In the genomic region with DNA sequence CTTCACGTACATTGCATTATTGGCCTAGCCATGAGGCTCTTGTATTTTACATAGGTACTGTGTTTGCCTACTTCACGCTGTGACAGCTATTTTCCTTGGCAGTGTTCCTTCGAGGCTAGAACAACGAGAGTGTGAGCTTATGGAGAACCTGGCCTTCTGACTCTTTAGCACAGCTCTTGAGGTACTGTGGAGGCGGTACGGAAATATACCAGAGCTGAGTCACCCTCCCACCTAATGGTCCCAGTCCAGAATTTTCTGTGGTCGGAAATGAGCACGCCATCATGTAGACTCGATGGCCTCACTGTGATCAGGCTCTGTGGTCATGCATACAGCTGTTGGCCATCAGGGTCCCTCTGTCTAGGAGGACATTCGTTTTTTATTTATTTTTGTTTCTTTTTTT, we compare ENCODE assay signal across 25 mouse cellular contexts. TPM values are rescaled to one million over a fixed set of nuclear protein-coding genes. Genes with fewer than 3 reads are reported as not detected.
DNase-seq lines count a peak whose midpoint lies in the region; ATAC-seq and TF ChIP-seq lines count a peak whose summit lies in the region.
"Had no signal": no experiment of that assay in that cellular context is flagged by ENCODE, and none has a peak within 500 bp of the region (broad histone marks: within the 10 kb centered on the region; RNA-seq: fewer than 3 reads in every experiment).

No protein-coding gene starts in this region.

- H3K4me3 ChIP-seq in kidney, embryonic 14.5 days (ENCODE audit: low read length), result no peak overlapping the region
- no peak overlapping the region for H3K4me3 ChIP-seq in kidney, adult 2 months (ENCODE audit: insufficient read depth, low read depth, low read length)
- no peak overlapping the region for H3K4me3 ChIP-seq in myocyte
- H3K4me3 ChIP-seq in midbrain, embryonic 11.5 days (ENCODE audit: low read depth, low read length), result no peak overlapping the region
- no peak overlapping the region for H3K4me3 ChIP-seq in intestine, postnatal 0 days (ENCODE audit: low read depth, low read length)
- H3K4me3 ChIP-seq: forebrain, embryonic 10.5 days; heart, embryonic 15.5 days; intestine, embryonic 15.5 days; limb, embryonic 12.5 days; liver, embryonic 12.5 days; midbrain, embryonic 12.5 days had no signal

- H3K36me3 ChIP-seq in kidney, embryonic 14.5 days (ENCODE audit: control insufficient read depth, insufficient read depth, low read length), result no peaks in the 10 kb centered on the region
- H3K36me3 ChIP-seq in kidney, adult 2 months (ENCODE audit: control insufficient read depth, insufficient read depth, low read length), result no peaks in the 10 kb centered on the region
- H3K36me3 ChIP-seq in myocyte (ENCODE audit: control insufficient read depth, insufficient read depth), result peaks cover 17% of the 10 kb centered on the region
- no peaks in the 10 kb centered on the region for H3K36me3 ChIP-seq in midbrain, embryonic 11.5 days (ENCODE audit: control insufficient read depth, insufficient read depth, low read length)
- peaks cover 10% of the 10 kb centered on the region; the same call in 1 of the 2 replicates for H3K36me3 ChIP-seq in intestine, postnatal 0 days (ENCODE audit: control insufficient read depth, insufficient read depth)
- H3K36me3 ChIP-seq: forebrain, embryonic 10.5 days; heart, embryonic 15.5 days; intestine, embryonic 15.5 days; limb, embryonic 12.5 days; liver, embryonic 12.5 days; midbrain, embryonic 12.5 days had no signal

- H3K4me1 ChIP-seq in kidney, embryonic 14.5 days (ENCODE audit: control insufficient read depth, insufficient read depth, low read length), result peaks cover 15% of the 10 kb centered on the region
- H3K4me1 ChIP-seq in kidney, adult 2 months (ENCODE audit: control insufficient read depth, insufficient read depth, low read length), result no peaks in the 10 kb centered on the region; the same call in 1 of the 2 replicates
- no peaks in the 10 kb centered on the region for H3K4me1 ChIP-seq in midbrain, embryonic 11.5 days (ENCODE audit: control insufficient read depth, insufficient read depth, low read length)
- H3K4me1 ChIP-seq in intestine, postnatal 0 days (replicated peaks; ENCODE audit: control insufficient read depth, insufficient read depth, low read length), result no peaks in the 10 kb centered on the region
- H3K4me1 ChIP-seq: forebrain, embryonic 10.5 days; liver, embryonic 12.5 days; midbrain, embryonic 12.5 days had no signal

- ATAC-seq in kidney, embryonic 14.5 days (ENCODE audit: low FRiP score, low TSS enrichment), result peak; percentile 68
- no peak for ATAC-seq in midbrain, embryonic 11.5 days (ENCODE audit: low FRiP score)
- ATAC-seq in intestine, postnatal 0 days, result no peak
- ATAC-seq: forebrain, embryonic 16.5 days; hindbrain, embryonic 16.5 days; intestine, embryonic 15.5 days; liver, embryonic 12.5 days had no signal

- no peak for DNase-seq in kidney, adult 2 months
- peak; percentile 11 for DNase-seq in layer of hippocampus, adult 9-11 months
- no peak for DNase-seq in layer of hippocampus, adult 18-20 months (ENCODE audit: low spot score in 2 of 2)
- DNase-seq in NIH3T3 (ENCODE audit: low read depth), result peak; percentile 78
- no peak for DNase-seq in midbrain, embryonic 11.5 days (ENCODE audit: low spot score, missing footprints)
- DNase-seq: adrenal gland, postnatal 10 days; cerebellum, adult 8-10 months; gastrocnemius, postnatal 25 days; layer of hippocampus, postnatal 36 days; lung, adult 18-20 months; lung, postnatal 10 days; spleen, adult 18-20 months; thymus, postnatal 14 days had no signal

- no peaks in the 10 kb centered on the region for H3K9me3 ChIP-seq in kidney, embryonic 14.5 days (ENCODE audit: control insufficient read depth, low read length)
- H3K9me3 ChIP-seq in midbrain, embryonic 11.5 days (ENCODE audit: control insufficient read depth, low read length), result no peaks in the 10 kb centered on the region
- H3K9me3 ChIP-seq in intestine, postnatal 0 days (ENCODE audit: control insufficient read depth), result no peaks in the 10 kb centered on the region
- H3K9me3 ChIP-seq: forebrain, embryonic 10.5 days; heart, embryonic 15.5 days; intestine, embryonic 15.5 days; limb, embryonic 12.5 days; liver, embryonic 12.5 days; midbrain, embryonic 12.5 days had no signal

- no peak overlapping the region for H3K4me2 ChIP-seq in kidney, embryonic 14.5 days (replicated peaks; ENCODE audit: low read depth, low read length)
- H3K4me2 ChIP-seq in myocyte (ENCODE audit: low read depth), result peak overlapping the region; percentile 31
- H3K4me2 ChIP-seq in midbrain, embryonic 11.5 days, result no peak overlapping the region
- no peak overlapping the region for H3K4me2 ChIP-seq in intestine, postnatal 0 days (replicated peaks; ENCODE audit: low read depth)
- H3K4me2 ChIP-seq: heart, embryonic 15.5 days; intestine, embryonic 15.5 days; limb, embryonic 12.5 days; liver, embryonic 12.5 days; midbrain, embryonic 12.5 days had no signal

- TF ChIP-seq CTCF in kidney, adult 2 months (conservative IDR thresholded peaks at IDR 0.05; ENCODE audit: insufficient read depth, insufficient read length, low read depth, low read length), result no peak
- TF ChIP-seq CTCF in intestine, postnatal 0 days (IDR thresholded peaks at IDR 0.05; ENCODE audit: low read depth), result no peak

- H3K79me2 ChIP-seq in myocyte (ENCODE audit: control insufficient read depth, insufficient read depth), result peaks cover 3% of the 10 kb centered on the region

- no peaks in the 10 kb centered on the region for H3K27me3 ChIP-seq in kidney, embryonic 14.5 days (ENCODE audit: control insufficient read depth, insufficient read depth, low read length)
- no peaks in the 10 kb centered on the region for H3K27me3 ChIP-seq in kidney, adult 2 months (replicated peaks; ENCODE audit: control insufficient read depth, insufficient read depth, low read length)
- H3K27me3 ChIP-seq in myocyte (ENCODE audit: control insufficient read depth, insufficient read depth, insufficient read length), result no peaks in the 10 kb centered on the region
- no peaks in the 10 kb centered on the region for H3K27me3 ChIP-seq in midbrain, embryonic 11.5 days (ENCODE audit: control insufficient read depth, insufficient read depth, low read length)
- no peaks in the 10 kb centered on the region for H3K27me3 ChIP-seq in intestine, postnatal 0 days (replicated peaks; ENCODE audit: control insufficient read depth, insufficient read depth, low read length)
- H3K27me3 ChIP-seq: heart, embryonic 15.5 days; intestine, embryonic 15.5 days; limb, embryonic 12.5 days; liver, embryonic 12.5 days; midbrain, embryonic 12.5 days had no signal

- H3K9ac ChIP-seq in kidney, embryonic 14.5 days (ENCODE audit: low read depth, low read length), result no peak overlapping the region
- H3K9ac ChIP-seq in midbrain, embryonic 11.5 days (ENCODE audit: low read length), result no peak overlapping the region
- H3K9ac ChIP-seq in intestine, postnatal 0 days (ENCODE audit: low read depth, low read length), result no peak overlapping the region
- H3K9ac ChIP-seq: heart, embryonic 15.5 days; intestine, embryonic 15.5 days; limb, embryonic 12.5 days; liver, embryonic 12.5 days; midbrain, embryonic 12.5 days had no signal

- no peak for TF ChIP-seq POLR2A in kidney, adult 2 months (IDR thresholded peaks at IDR 0.05; ENCODE audit: low read depth, low read length)
- TF ChIP-seq POLR2A in myocyte (IDR thresholded peaks at IDR 0.05; ENCODE audit: insufficient read length, low read depth), result no peak

- WGBS in kidney, embryonic 14.5 days, result 53% methylated on average over 10 of the region's 10 CpGs
- 78% methylated on average over 10 of the region's 10 CpGs for WGBS in kidney, adult 2 months
- WGBS in midbrain, embryonic 11.5 days, result 88% methylated on average over 10 of the region's 10 CpGs
- 88% methylated on average over 10 of the region's 10 CpGs for WGBS in intestine, postnatal 0 days

- no peak overlapping the region for H3K27ac ChIP-seq in kidney, embryonic 14.5 days (ENCODE audit: low read depth, low read length)
- H3K27ac ChIP-seq in kidney, adult 2 months (ENCODE audit: insufficient read depth, low read depth, low read length), result no peak overlapping the region
- no peak overlapping the region for H3K27ac ChIP-seq in midbrain, embryonic 11.5 days (ENCODE audit: low read depth, low read length)
- H3K27ac ChIP-seq in intestine, postnatal 0 days (ENCODE audit: low read depth, low read length), result no peak overlapping the region
- H3K27ac ChIP-seq: forebrain, embryonic 10.5 days; heart, embryonic 15.5 days; intestine, embryonic 15.5 days; limb, embryonic 12.5 days; liver, embryonic 12.5 days; midbrain, embryonic 12.5 days had no signal

- no peak overlapping the region for H3ac ChIP-seq in myocyte (ENCODE audit: control insufficient read depth, insufficient read length)

TF ChIP-seq in myocyte, 11 proteins besides CTCF, POLR2A, EP300 and RAD21:
- TF ChIP-seq MAX (IDR thresholded peaks at IDR 0.05; ENCODE audit: low read depth) (no peak), MYOD1 (IDR thresholded peaks at IDR 0.05; ENCODE audit: control insufficient read depth in 1 of 3, insufficient read length in 2 of 3, low read depth in 2 of 3) (peak in 2 of 3 experiments; percentile 66 to 84), USF1 (IDR thresholded peaks at IDR 0.05; ENCODE audit: low read depth) (no peak), CEBPB (IDR thresholded peaks at IDR 0.05; ENCODE audit: insufficient read depth, poor library complexity, severe bottlenecking) (0 out of 2 replicates have a peak, but pooled peaks have one; percentile 12), SRF (IDR thresholded peaks at IDR 0.05; ENCODE audit: control insufficient read depth, insufficient read length, low read depth) (no peak), MYOG (IDR thresholded peaks at IDR 0.05; ENCODE audit: control insufficient read depth in 1 of 3, insufficient read depth in 1 of 3, insufficient read length in 2 of 3, low read depth in 2 of 3) (peak in 1 of 3 experiments; percentile 37), REST (IDR thresholded peaks at IDR 0.05; ENCODE audit: insufficient read depth, insufficient read length) (no peak), E2F4 (IDR thresholded peaks at IDR 0.05; ENCODE audit: insufficient read depth) (no peak)

RNA-seq across cellular contexts. Expression of gene Gcnt4, which starts 15.2 kb away (rescaled TPM):
- 0.59 and 0.99 TPM in 2 replicates for polyA plus RNA-seq in kidney, embryonic 14.5 days (2014; fragmentation: Nextera tagmentation; extraction: Ambion mirVana)
- 1.2 and 1.3 TPM in 2 replicates for polyA plus RNA-seq in kidney, adult 2 months (2012; rRNA removed)
- 1 to 10 TPM; 2.4 to 2.9 TPM for total RNA-seq in layer of hippocampus, adult 18-20 months (2021)
- 3.1 TPM for polyA plus RNA-seq in myocyte (2012; fragmentation: generic; extraction: Trizol)
- 0.25 and 0.29 TPM in 2 replicates for polyA plus RNA-seq in midbrain, embryonic 11.5 days (2014; fragmentation: Nextera tagmentation; extraction: Ambion mirVana)
- polyA plus RNA-seq in intestine, postnatal 0 days (2015; fragmentation: Nextera tagmentation; extraction: Ambion mirVana), result 6.7 and 8.0 TPM in 2 replicates
- total RNA-seq: neutrophil, adult 5-6 weeks had no signal

Comparison
In these comparisons a context has a peak if more than half of its experiments do, and no peak if none do; other contexts are left out.
1. DNase-seq: peak in layer of hippocampus, adult 9-11 months (single experiment) and NIH3T3 (single experiment); none in kidney, adult 2 months (single experiment), layer of hippocampus, adult 18-20 months (0 of 2) and midbrain, embryonic 11.5 days (single experiment).